Mouse (Mus musculus): ENCODE results near the gene Snrpc. TPM values are rescaled to one million over a fixed set of nuclear protein-coding genes. Genes with fewer than 3 reads are reported as not detected.
"Not testable (repeated sequence)": the region's sequence is repeated elsewhere in the genome, so short reads cannot be mapped to it uniquely, and the experiment has no call there.

The Snrpc gene
- total RNA-seq (2022) = 10 to 100 TPM; 52.1 to 64.3 (median 59.5) TPM

- DNase-seq (ENCODE audit: low spot score in 2 of 2) = not testable (repeated sequence)
These were observed at the start of gene Snrpc for GRCm38 (mm10) chr17:27837850-27838249. Gene Snrpc, plus strand, starts transcription at chr17:27838150.

GRCm38 (mm10) chr17:27788456-27789172 lies 49.3 kb upstream of the Snrpc start:
- DNase-seq (ENCODE audit: low spot score in 2 of 2) = no peak

GRCm38 (mm10) chr17:27790015-27790414 lies 47.9 kb upstream of the Snrpc start:
- DNase-seq (ENCODE audit: low spot score in 2 of 2) = no peak

GRCm38 (mm10) chr17:27790976-27791375 lies 47.0 kb upstream of the Snrpc start:
- no peak for DNase-seq (ENCODE audit: low spot score in 2 of 2)

- no peak for DNase-seq (ENCODE audit: low spot score in 2 of 2)
These were observed 46.4 kb upstream of the Snrpc start for GRCm38 (mm10) chr17:27791556-27791955.

GRCm38 (mm10) chr17:27792516-27792915 lies 45.4 kb upstream of the Snrpc start:
- DNase-seq (ENCODE audit: low spot score in 2 of 2) = no peak

- DNase-seq (ENCODE audit: low spot score in 2 of 2) = no peak
These were observed 44.8 kb upstream of the Snrpc start for GRCm38 (mm10) chr17:27793144-27793543.

GRCm38 (mm10) chr17:27796780-27797179 lies 41.2 kb upstream of the Snrpc start:
- DNase-seq (ENCODE audit: low spot score in 2 of 2) = peak; percentile 18 to 57

GRCm38 (mm10) chr17:27797341-27797872 lies 40.5 kb upstream of the Snrpc start:
- peak; percentile 15 to 39 for DNase-seq (ENCODE audit: low spot score in 2 of 2)

- no peak for DNase-seq (ENCODE audit: low spot score in 2 of 2)
These were observed 38.0 kb upstream of the Snrpc start for GRCm38 (mm10) chr17:27799771-27800584.

- DNase-seq (ENCODE audit: low spot score in 2 of 2) = no peak
These were observed 37.0 kb upstream of the Snrpc start for GRCm38 (mm10) chr17:27800710-27801648.

- no peak for DNase-seq (ENCODE audit: low spot score in 2 of 2)
These were observed 34.2 kb upstream of the Snrpc start for GRCm38 (mm10) chr17:27803752-27804151.

- DNase-seq (ENCODE audit: low spot score in 2 of 2) = no peak
These were observed 33.7 kb upstream of the Snrpc start for GRCm38 (mm10) chr17:27804156-27804690.

GRCm38 (mm10) chr17:27804803-27805770 lies 32.9 kb upstream of the Snrpc start:
- DNase-seq (ENCODE audit: low spot score in 2 of 2) = no peak

- no peak for DNase-seq (ENCODE audit: low spot score in 2 of 2)
These were observed 30.3 kb upstream of the Snrpc start for GRCm38 (mm10) chr17:27807542-27808078.

GRCm38 (mm10) chr17:27810569-27811331 lies 27.2 kb upstream of the Snrpc start:
- no peak for DNase-seq (ENCODE audit: low spot score in 2 of 2)

GRCm38 (mm10) chr17:27811980-27812379 lies 26.0 kb upstream of the Snrpc start:
- DNase-seq (ENCODE audit: low spot score in 2 of 2) = no peak

- DNase-seq (ENCODE audit: low spot score in 2 of 2) = no peak
These were observed 23.3 kb upstream of the Snrpc start for GRCm38 (mm10) chr17:27814606-27815005.

GRCm38 (mm10) chr17:27819011-27819410 lies 18.9 kb upstream of the Snrpc start:
- no peak for DNase-seq (ENCODE audit: low spot score in 2 of 2)
